Mouse (Mus musculus): ENCODE measurements around the gene Map3k5.

DNA sequence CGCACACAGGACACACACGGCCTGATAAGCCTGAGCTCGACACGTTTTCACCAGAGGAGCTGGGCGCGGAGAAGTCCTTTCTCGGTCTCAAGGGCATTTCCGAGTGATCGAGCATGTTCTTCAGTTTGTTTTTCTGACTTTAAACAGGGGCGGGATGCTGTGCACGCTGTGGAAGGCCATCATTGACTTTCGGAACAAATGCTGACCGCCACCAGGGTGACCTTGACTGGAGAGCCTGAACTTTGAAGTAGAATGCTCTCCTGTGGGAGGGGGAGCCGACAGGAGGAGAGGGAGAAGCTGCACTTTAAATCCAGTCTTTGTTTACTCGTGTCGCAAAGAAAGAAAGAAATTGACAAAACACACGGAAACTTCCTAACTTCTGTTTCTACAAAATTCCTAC is 207.1 kb downstream of the Map3k5 start:
- TF ChIP-seq POLR2A (IDR thresholded peaks at IDR 0.05; ENCODE audit: control insufficient read depth in 1 of 2, insufficient read depth in 1 of 2, low read depth in 1 of 2, low read length in 2 of 2, poor library complexity in 1 of 2) (no peak), GABPA (IDR thresholded peaks at IDR 0.05; ENCODE audit: low read depth, low read length) (no peak), TAL1 (IDR thresholded peaks at IDR 0.05; ENCODE audit: low read length) (no peak), USF1 (IDR thresholded peaks at IDR 0.05; ENCODE audit: low read depth, low read length) (no peak), CTCF (IDR thresholded peaks at IDR 0.05 in 2 of 3, conservative IDR thresholded peaks at IDR 0.05 in 1 of 3; ENCODE audit: control insufficient read depth in 1 of 3, insufficient read depth in 1 of 3, low read depth in 2 of 3, low read length in 3 of 3, poor library complexity in 1 of 3, severe bottlenecking in 1 of 3) (no peak), KAT2A (conservative IDR thresholded peaks at IDR 0.05; ENCODE audit: low read depth, low read length) (no peak), MAX (IDR thresholded peaks at IDR 0.05; ENCODE audit: low read length) (no peak), EP300 (IDR thresholded peaks at IDR 0.05; ENCODE audit: low read depth in 1 of 2, low read length in 2 of 2) (no peak), POLR2AphosphoS2 (IDR thresholded peaks at IDR 0.05; ENCODE audit: low read length) (no peak), ZKSCAN1 (IDR thresholded peaks at IDR 0.05; ENCODE audit: low read depth, low read length) (no peak), E2F4 (IDR thresholded peaks at IDR 0.05; ENCODE audit: borderline replicate concordance, low read depth, low read length) (no peak)
